Mouse (Mus musculus): Measurements from ENCODE around the gene Cptp. TPM values are rescaled to one million over a fixed set of nuclear protein-coding genes. Genes with fewer than 3 reads are reported as not detected.
A peak's percentile ranks its signal among the peaks of the same experiment; 100 is the strongest.

The Cptp gene
- polyA plus RNA-seq, 1 experiment from 2014 or later: 13.8 TPM

GRCm38 (mm10) chr4:155895826-155896225 is 26.6 kb upstream of the Cptp start:
- peaks cover 34% of the 10 kb centered on the region for H3K4me1 ChIP-seq
- H3K27me3 ChIP-seq: no peaks in the 10 kb centered on the region
- H3K36me3 ChIP-seq: peaks cover 46% of the 10 kb centered on the region
- WGBS: 90% methylated on average over 4 of the region's 4 CpGs
- H3K4me2 ChIP-seq (replicated peaks): no peak overlapping the region
- H3K9me3 ChIP-seq: no peaks in the 10 kb centered on the region
- H3K27ac ChIP-seq: no peak overlapping the region
- H3K4me3 ChIP-seq: no peak overlapping the region
- H3K9ac ChIP-seq: no peak overlapping the region
- no peak for ATAC-seq (ENCODE audit: low FRiP score, low read depth)

DNA sequence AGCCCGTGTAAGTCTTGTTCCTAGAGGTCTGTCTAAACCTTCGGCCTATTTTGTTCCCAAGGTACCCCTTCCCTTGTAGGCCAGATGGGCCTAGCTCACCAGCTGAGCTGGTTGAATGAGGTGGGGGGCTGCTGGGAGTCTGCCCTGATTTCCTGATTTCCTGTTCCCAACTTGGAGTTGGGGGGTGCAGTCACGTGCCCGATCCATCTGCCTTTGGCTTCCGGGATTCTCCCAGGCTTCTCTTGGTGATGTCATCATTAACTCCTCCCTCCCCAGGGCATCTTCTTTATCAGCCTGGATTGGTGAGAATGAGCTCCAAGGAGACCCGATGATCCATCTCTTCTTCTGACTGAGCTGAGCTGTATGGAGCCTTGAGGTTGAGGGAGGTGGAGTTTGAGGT is 26.0 kb upstream of the Cptp start:
- Histone ChIP-seq H3K4me1 (peaks cover 40% of the 10 kb centered on the region), H3K4me3 (no peak overlapping the region), H3K9ac (peak overlapping the region; percentile 51), H3K4me2 (replicated peaks) (peak overlapping the region; percentile 97; the same call in 1 of the 2 replicates), H3K27me3 (no peaks in the 10 kb centered on the region), H3K36me3 (peaks cover 41% of the 10 kb centered on the region), H3K27ac (no peak overlapping the region), H3K9me3 (no peaks in the 10 kb centered on the region)
- WGBS: 47% methylated on average over 6 of the region's 6 CpGs
- ATAC-seq (ENCODE audit: low FRiP score, low read depth): no peak

DNA sequence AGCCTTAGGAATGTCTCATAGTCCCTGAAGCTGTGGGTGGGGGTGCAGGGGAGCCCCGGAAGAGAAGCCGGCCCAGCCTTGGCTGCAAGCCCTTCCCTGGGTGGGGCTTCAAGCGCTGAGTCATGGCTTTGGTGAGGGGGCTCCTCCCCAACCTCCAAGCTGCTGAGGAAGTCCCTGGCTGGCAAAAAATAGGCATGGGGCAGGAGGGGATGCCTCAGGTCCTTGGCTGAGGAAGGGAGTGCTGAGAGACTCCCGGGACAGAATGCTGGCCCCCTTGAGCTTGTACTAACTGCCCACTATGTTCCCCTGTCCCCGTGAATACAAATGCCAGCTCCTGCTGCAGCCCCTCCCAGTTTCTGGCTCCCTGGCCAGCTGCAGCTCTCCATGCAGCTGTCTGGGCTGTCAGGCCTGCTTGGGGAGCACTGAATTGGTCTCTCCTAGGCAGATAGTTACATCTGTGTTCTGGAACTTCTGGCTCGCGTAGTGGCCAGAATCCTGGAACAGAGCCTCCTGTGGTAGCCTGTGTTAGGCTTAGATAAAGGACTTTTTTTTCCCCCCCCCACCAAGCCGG is 25.2 kb upstream of the Cptp start:
- peaks cover 44% of the 10 kb centered on the region for H3K4me1 ChIP-seq
- H3K27ac ChIP-seq: no peak overlapping the region
- peak overlapping the region; percentile 97 for H3K4me2 ChIP-seq (replicated peaks)
- peak overlapping the region; percentile 51 for H3K9ac ChIP-seq
- peaks cover 39% of the 10 kb centered on the region for H3K36me3 ChIP-seq
- 30% methylated on average over 8 of the region's 8 CpGs for WGBS
- no peak for ATAC-seq (ENCODE audit: low FRiP score, low read depth)
- H3K27me3 ChIP-seq: no peaks in the 10 kb centered on the region
- H3K4me3 ChIP-seq: 0 out of 2 replicates have a peak overlapping the region, but pooled peaks have one; percentile 2
- H3K9me3 ChIP-seq: no peaks in the 10 kb centered on the region

DNA sequence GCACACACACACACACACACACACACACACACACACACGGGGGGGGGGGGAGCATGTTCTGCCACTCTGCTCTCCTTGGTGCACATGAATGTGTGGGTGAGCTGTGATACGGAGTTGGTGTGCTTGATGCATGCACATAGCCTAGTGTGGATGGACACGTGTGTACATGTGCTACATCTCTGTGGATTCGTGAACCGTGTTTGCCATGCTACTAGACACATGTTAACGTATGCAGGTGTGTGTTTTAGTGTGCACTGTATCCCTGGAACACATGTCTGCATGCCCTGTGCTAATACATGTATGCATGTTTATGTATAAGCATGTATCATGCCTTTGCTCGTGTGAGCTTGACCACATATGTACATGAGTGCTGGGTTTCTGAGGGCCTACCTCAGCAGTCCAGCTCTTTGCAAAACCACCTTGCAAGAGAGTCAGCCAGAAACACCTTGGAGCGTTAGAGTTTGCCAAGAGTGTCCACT is 24.0 kb upstream of the Cptp start:
- no peaks in the 10 kb centered on the region for H3K9me3 ChIP-seq
- H3K36me3 ChIP-seq: peaks cover 39% of the 10 kb centered on the region
- H3K27ac ChIP-seq: no peak overlapping the region
- H3K4me3 ChIP-seq: peak overlapping the region; percentile 88
- peak overlapping the region; percentile 87 for H3K9ac ChIP-seq
- H3K4me1 ChIP-seq: peaks cover 44% of the 10 kb centered on the region
- H3K27me3 ChIP-seq: no peaks in the 10 kb centered on the region
- WGBS: 70% methylated on average over 8 of the region's 8 CpGs
- ATAC-seq (ENCODE audit: low FRiP score, low read depth): no peak
- H3K4me2 ChIP-seq (replicated peaks): peak overlapping the region; percentile 97

DNA sequence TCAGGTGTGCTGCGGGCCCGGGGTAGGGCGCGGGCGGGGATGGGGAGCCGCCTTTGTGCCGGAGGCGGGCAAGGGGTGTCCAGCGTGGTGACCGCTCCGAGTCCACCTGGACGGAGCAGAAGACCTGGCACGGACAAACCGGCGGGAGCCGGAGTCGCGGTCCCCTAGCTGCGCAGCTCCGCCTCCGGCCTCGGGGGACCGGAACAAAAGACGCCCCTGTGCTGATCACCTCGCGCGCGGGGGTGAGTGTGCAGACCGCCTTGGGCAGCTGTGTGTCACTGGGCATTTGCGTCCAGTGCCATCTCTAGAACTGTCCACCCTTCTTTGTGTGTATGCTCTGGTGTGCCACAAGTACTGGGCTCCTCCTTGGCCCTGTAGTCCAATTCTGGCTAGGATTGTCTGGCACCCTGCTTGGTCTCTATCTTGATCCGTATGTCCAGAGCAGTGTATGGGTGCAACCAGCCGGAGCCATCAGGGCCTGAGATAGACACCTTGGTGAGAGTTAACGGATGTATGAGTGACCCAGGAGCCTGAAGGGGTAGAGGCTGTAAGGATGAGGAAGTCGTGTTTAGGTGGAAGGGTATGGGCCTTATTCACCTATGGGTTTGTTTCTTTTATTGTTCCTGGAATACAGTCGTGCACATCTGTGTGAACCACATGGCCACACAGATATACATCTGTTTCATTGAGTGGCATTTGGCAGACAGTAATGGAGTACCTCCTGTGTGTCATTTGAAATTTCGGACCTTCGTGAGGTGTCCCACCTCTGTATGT is 23.4 kb upstream of the Cptp start:
- Histone ChIP-seq H3K9me3 (no peaks in the 10 kb centered on the region), H3K27ac (peak overlapping the region; percentile 92), H3K9ac (peak overlapping the region; percentile 87), H3K27me3 (no peaks in the 10 kb centered on the region), H3K4me2 (replicated peaks) (peak overlapping the region; percentile 97), H3K4me1 (peaks cover 44% of the 10 kb centered on the region), H3K4me3 (peak overlapping the region; percentile 88), H3K36me3 (peaks cover 41% of the 10 kb centered on the region)
- ATAC-seq (ENCODE audit: low FRiP score, low read depth): no peak; the same call in 1 of the 2 replicates
- WGBS: 5% methylated on average over 37 of the region's 37 CpGs

- Histone ChIP-seq H3K4me1 (peaks cover 44% of the 10 kb centered on the region), H3K4me2 (replicated peaks) (peak overlapping the region; percentile 97), H3K9ac (peak overlapping the region; percentile 87), H3K4me3 (peak overlapping the region; percentile 88), H3K36me3 (peaks cover 45% of the 10 kb centered on the region), H3K27me3 (no peaks in the 10 kb centered on the region), H3K9me3 (no peaks in the 10 kb centered on the region), H3K27ac (peak overlapping the region; percentile 92)
- ATAC-seq (ENCODE audit: low FRiP score, low read depth): peak; percentile 91
- under 1% methylated on average over 54 of the region's 56 CpGs for WGBS
Observed at GRCm38 (mm10) chr4:155892017-155892416, 22.8 kb upstream of the Cptp start.

DNA sequence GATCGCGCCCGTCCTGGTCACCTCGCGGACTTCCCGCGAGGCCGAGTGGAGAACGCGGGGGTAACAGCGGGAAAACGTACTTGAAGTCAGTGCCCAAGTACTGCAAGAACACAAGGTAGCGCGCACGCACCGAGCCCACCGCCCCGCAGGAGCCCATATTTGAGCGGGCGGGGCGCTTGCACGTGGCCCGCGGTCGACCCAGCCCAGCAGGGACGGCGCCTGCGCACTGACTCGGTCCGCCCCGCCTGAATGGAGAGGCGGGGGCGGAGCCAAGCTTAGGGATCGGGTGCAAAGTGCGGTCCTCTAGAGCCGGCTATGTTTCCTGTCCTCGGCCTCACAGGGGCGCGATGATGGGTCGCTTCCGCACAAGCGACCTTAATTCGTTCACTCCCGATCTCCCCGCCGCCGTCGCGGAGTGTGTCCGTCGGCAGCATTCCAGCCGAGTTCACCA is 22.3 kb upstream of the Cptp start, which contains the start of the genes Pusl1 and Acap3:
Gene Pusl1 (minus strand): TSS at position 231 of the 451 bp plus-strand sequence.
Gene Acap3 (plus strand): TSS at position 272 of the 451 bp plus-strand sequence.
- 0% methylated on average over 52 of the region's 52 CpGs for WGBS
- H3K27ac ChIP-seq: peak within 1 kb of the TSS; percentile 92
- peak within 1 kb of the TSS; percentile 97 for H3K4me2 ChIP-seq (replicated peaks)
- H3K4me1 ChIP-seq: peaks cover 44% of the 10 kb centered on the region
- H3K27me3 ChIP-seq: no peaks in the 10 kb centered on the region
- peaks cover 45% of the 10 kb centered on the region for H3K36me3 ChIP-seq
- peak; percentile 90 for ATAC-seq (ENCODE audit: low FRiP score, low read depth)
- peak within 1 kb of the TSS; percentile 88 for H3K4me3 ChIP-seq
- no peaks in the 10 kb centered on the region for H3K9me3 ChIP-seq
- H3K9ac ChIP-seq: peak within 1 kb of the TSS; percentile 87

DNA sequence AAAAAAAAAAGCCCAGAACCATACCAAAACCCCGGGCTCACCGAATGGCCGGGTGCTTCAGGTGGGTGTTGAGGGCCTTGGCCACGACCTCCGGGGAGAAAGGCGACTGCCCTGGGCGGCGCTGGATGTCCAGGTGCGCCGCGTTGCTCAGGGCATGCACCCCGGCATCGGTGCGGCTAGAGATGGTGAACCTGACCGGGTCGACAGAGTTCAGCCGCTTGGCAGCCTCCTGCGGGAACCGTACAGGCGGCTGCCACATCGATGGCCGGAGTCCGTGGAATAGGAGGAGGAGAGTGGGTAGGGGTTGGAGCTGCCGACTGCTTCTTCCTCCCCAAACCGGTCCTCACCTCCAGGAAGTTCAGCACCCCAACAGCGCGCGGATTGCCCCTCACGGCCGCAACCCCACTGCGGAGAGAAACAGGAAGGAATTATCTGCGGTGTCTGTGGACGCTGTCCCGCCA is 21.8 kb upstream of the Cptp start:
- WGBS: under 1% methylated on average over 34 of the region's 34 CpGs
- no peak for ATAC-seq (ENCODE audit: low FRiP score, low read depth)

DNA sequence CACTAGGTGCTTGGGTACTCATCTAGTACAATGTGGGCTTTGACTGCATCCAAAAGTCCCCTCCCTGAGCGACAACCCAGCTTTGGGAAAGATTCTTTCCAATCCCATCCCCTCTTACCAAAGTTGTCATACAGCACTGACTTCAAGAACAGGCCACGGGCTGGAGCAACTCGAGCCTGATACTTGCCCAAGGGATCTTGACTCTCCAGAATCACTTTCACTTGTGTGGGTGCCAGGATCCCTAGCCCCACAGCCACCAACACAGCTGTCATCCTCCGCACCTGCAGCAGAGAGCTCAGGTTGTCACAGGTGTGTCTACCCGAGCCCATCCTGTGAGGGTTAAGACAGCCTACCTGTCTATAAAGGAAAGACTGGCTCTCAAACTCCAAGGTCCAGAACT is 20.1 kb upstream of the Cptp start:
- no peak overlapping the region for H3K27ac ChIP-seq
- no peak overlapping the region for H3K4me3 ChIP-seq
- peaks cover 54% of the 10 kb centered on the region for H3K36me3 ChIP-seq
- 84% methylated on average over 5 of the region's 5 CpGs for WGBS
- H3K9me3 ChIP-seq: no peaks in the 10 kb centered on the region
- no peaks in the 10 kb centered on the region for H3K27me3 ChIP-seq
- ATAC-seq (ENCODE audit: low FRiP score, low read depth): no peak
- H3K4me1 ChIP-seq: peaks cover 31% of the 10 kb centered on the region
- H3K4me2 ChIP-seq (replicated peaks): no peak overlapping the region
- H3K9ac ChIP-seq: no peak overlapping the region

More for the DNA sequence above, 21.8 kb upstream of the Cptp start:
- Histone ChIP-seq H3K27me3 (no peaks in the 10 kb centered on the region), H3K27ac (no peak overlapping the region; the same call in 1 of the 2 replicates), H3K4me2 (replicated peaks) (peak overlapping the region; percentile 97), H3K9ac (peak overlapping the region; percentile 87), H3K9me3 (no peaks in the 10 kb centered on the region), H3K36me3 (peaks cover 45% of the 10 kb centered on the region), H3K4me1 (peaks cover 44% of the 10 kb centered on the region), H3K4me3 (peak overlapping the region; percentile 88)

DNA sequence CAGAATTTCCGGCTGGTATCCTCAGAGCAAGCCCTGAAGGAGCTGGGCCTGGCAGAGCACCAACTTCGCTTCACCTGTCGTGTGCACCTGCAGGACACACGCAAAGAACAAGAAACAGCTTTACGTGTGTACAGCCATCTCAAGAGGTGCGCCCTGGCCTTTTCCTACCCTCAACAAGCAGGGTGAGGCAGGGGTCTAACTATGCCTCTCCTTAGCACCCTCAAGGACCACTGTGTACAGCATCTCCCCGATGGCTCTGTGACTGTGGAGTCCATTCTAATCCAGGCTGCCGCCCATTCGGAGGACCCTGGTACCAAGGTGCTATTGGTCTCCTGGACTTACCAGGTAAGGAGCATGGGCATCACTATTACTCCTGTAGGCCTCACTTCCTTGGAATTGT is 18.9 kb upstream of the Cptp start:
- H3K36me3 ChIP-seq: peaks cover 65% of the 10 kb centered on the region
- 95% methylated on average over 9 of the region's 9 CpGs for WGBS
- no peak overlapping the region for H3K4me2 ChIP-seq (replicated peaks)
- no peaks in the 10 kb centered on the region for H3K27me3 ChIP-seq
- no peak overlapping the region for H3K27ac ChIP-seq
- peaks cover 19% of the 10 kb centered on the region for H3K4me1 ChIP-seq
- ATAC-seq (ENCODE audit: low FRiP score, low read depth): no peak
- no peak overlapping the region for H3K9ac ChIP-seq
- H3K4me3 ChIP-seq: no peak overlapping the region
- no peaks in the 10 kb centered on the region for H3K9me3 ChIP-seq

DNA sequence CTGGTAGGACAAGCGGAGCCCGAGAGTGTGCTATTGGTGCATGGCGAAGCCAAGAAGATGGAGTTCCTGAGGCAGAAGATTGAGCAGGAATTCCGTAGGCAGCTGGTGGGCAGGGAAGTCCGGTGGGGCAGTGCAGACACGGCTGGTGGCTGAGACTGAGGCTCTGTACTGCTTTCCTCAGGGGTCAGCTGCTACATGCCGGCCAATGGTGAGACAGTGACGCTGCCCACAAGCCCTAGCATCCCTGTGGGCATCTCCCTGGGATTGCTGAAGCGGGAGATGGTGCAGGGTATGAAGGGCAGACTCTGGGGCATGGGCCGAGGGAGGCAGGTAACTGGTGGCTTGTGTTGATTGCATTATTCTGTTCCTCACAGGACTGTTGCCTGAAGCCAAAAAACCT is 18.4 kb upstream of the Cptp start:
- no peaks in the 10 kb centered on the region for H3K9me3 ChIP-seq
- peaks cover 65% of the 10 kb centered on the region for H3K36me3 ChIP-seq
- H3K4me3 ChIP-seq: no peak overlapping the region
- peaks cover 14% of the 10 kb centered on the region for H3K4me1 ChIP-seq
- no peak for ATAC-seq (ENCODE audit: low FRiP score, low read depth)
- H3K27me3 ChIP-seq: no peaks in the 10 kb centered on the region
- no peak overlapping the region for H3K9ac ChIP-seq
- no peak overlapping the region for H3K27ac ChIP-seq
- WGBS: 87% methylated on average over 10 of the region's 10 CpGs
- no peak overlapping the region for H3K4me2 ChIP-seq (replicated peaks)

DNA sequence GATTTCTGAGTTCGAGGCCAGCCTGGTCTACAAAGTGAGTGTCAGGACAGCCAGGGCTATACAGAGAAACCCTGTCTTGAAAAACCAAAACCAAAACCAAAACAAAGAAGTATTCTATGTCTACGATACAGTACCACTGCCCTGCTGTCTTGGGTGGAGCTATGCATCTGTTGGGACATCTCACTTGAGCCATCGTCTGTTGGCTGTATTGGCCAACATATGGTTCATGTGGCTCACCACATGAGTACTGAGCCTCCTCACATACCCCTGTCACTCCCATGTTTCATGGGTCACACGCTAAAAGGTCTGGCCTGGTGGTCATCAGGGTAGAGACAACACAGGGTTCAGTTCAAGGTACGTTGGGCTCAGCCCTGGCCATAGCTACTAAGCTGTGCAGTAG is 17.1 kb upstream of the Cptp start:
- 95% methylated on average over 5 of the region's 5 CpGs for WGBS
- H3K27me3 ChIP-seq: no peaks in the 10 kb centered on the region
- peaks cover 65% of the 10 kb centered on the region for H3K36me3 ChIP-seq
- H3K9ac ChIP-seq: no peak overlapping the region
- no peak overlapping the region for H3K4me2 ChIP-seq (replicated peaks)
- H3K4me3 ChIP-seq: no peak overlapping the region
- peaks cover 12% of the 10 kb centered on the region for H3K4me1 ChIP-seq
- H3K9me3 ChIP-seq: no peaks in the 10 kb centered on the region
- H3K27ac ChIP-seq: no peak overlapping the region
- ATAC-seq (ENCODE audit: low FRiP score, low read depth): no peak
